In the genomic region with DNA sequence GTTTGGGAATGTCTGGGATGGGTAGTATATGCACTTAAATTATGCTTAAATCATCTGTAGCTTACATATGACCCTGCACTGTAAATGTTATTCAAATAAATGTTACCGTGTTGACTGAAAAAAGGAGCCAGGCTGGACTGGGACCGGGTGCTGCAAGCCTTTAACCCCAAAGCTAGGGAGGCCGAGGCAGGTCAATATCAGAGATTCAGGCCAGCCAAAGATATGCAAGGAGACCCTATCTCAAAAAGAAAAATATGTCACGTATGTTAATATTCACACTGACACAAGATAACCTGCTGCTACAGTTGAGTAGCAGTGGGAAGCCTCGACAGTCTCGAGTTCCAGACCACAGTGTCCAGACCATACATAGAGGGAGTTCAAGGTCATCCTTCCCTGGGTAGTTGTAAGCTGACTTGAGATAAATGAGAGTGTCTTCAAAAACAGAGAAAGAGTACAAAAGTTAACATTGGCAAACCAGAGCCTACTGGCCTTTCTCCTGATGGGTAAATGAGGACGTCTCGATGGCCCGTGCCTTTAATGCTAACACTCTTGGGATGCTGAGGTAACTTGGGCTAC, we compare ENCODE assay signal across 8 mouse cellular contexts. TPM values are rescaled to one million over a fixed set of nuclear protein-coding genes. Genes with fewer than 3 reads are reported as not detected.
DNase-seq lines count a peak whose midpoint lies in the region; ATAC-seq and TF ChIP-seq lines count a peak whose summit lies in the region.

No protein-coding gene starts in this region.

- H3K27ac ChIP-seq in heart, embryonic 11.5 days (ENCODE audit: low read depth, low read length) = no peak overlapping the region; the same call in 1 of the 2 replicates
- H3K27ac ChIP-seq in hindbrain, embryonic 10.5 days = peak overlapping the region; percentile 95
- no peak overlapping the region; the same call in 1 of the 2 replicates for H3K27ac ChIP-seq in macrophage

- peak overlapping the region; percentile 60 for H3K4me3 ChIP-seq in heart, embryonic 11.5 days (ENCODE audit: low read depth, low read length)
- H3K4me3 ChIP-seq in G1E (ENCODE audit: low read depth, low read length) (peak overlapping the region; percentile 84), macrophage (ENCODE audit: inconsistent target) (peak overlapping the region; percentile 93)
- peak overlapping the region; percentile 92 for H3K4me3 ChIP-seq in hindbrain, embryonic 10.5 days

- ATAC-seq in heart, embryonic 11.5 days (replicated peaks; ENCODE audit: insufficient number of reproducible peaks, low FRiP score, low TSS enrichment) = no peak
- ATAC-seq in G1E (ENCODE audit: extremely low read depth, insufficient number of reproducible peaks, low FRiP score, poor library complexity, severe bottlenecking) = no peak

- TF ChIP-seq CTCF in G1E (IDR thresholded peaks at IDR 0.05; ENCODE audit: low read depth, low read length) = no peak

- no peaks in the 10 kb centered on the region for H3K27me3 ChIP-seq in heart, embryonic 11.5 days (ENCODE audit: control insufficient read depth, insufficient read depth, low read length)
- no peaks in the 10 kb centered on the region for H3K27me3 ChIP-seq in G1E (ENCODE audit: insufficient read depth, low read length)
- no peaks in the 10 kb centered on the region for H3K27me3 ChIP-seq in hindbrain, embryonic 10.5 days (ENCODE audit: insufficient read depth, poor library complexity, severe bottlenecking)

- DNase-seq in heart, adult 9 months (ENCODE audit: low spot score in 2 of 2) = no peak
- DNase-seq in G1E (ENCODE audit: low spot score) = no peak
- DNase-seq in hindbrain, embryonic 10.5 days (ENCODE audit: low spot score) = no peak
- DNase-seq in ovary, postnatal 36 days (ENCODE audit: low spot score) = no peak
- DNase-seq in thymus, postnatal 36 days = no peak
- no peak for DNase-seq in right cerebral cortex, postnatal 10 days (ENCODE audit: low spot score in 2 of 2)

- H3K79me2 ChIP-seq in macrophage (ENCODE audit: inconsistent target) = peaks cover 76% of the 10 kb centered on the region

- peak overlapping the region; percentile 72 for H3K4me2 ChIP-seq in heart, embryonic 11.5 days

- 58% methylated on average over 9 of the region's 9 CpGs for WGBS in heart, embryonic 11.5 days (ENCODE audit: insufficient replicate concordance)
- WGBS in hindbrain, embryonic 10.5 days = 64% methylated on average over 9 of the region's 9 CpGs
- WGBS in macrophage (ENCODE audit: missing documents) = 71% methylated on average over 9 of the region's 9 CpGs

- H3K9ac ChIP-seq in heart, embryonic 11.5 days (ENCODE audit: low read depth, low read length) = peak overlapping the region; percentile 55

- peaks cover under 1% of the 10 kb centered on the region; the same call in 1 of the 2 replicates for H3K36me3 ChIP-seq in heart, embryonic 11.5 days (ENCODE audit: control insufficient read depth, insufficient read depth, low read length)
- H3K36me3 ChIP-seq in G1E (replicated peaks) (peaks cover 52% of the 10 kb centered on the region), macrophage (ENCODE audit: inconsistent target) (peaks cover 3% of the 10 kb centered on the region; the same call in 1 of the 2 replicates)
- H3K36me3 ChIP-seq in hindbrain, embryonic 10.5 days = peaks cover 40% of the 10 kb centered on the region

- peaks cover 34% of the 10 kb centered on the region for H3K4me1 ChIP-seq in heart, embryonic 11.5 days (ENCODE audit: control insufficient read depth, insufficient read depth, low read length)
- H3K4me1 ChIP-seq in G1E (ENCODE audit: insufficient read depth, low read depth, low read length) = peaks cover 72% of the 10 kb centered on the region
- H3K4me1 ChIP-seq in hindbrain, embryonic 10.5 days (replicated peaks) = peaks cover 37% of the 10 kb centered on the region

- no peaks in the 10 kb centered on the region for H3K9me3 ChIP-seq in heart, embryonic 11.5 days (replicated peaks; ENCODE audit: control insufficient read depth, low read length)
- H3K9me3 ChIP-seq in G1E (replicated peaks) = no peaks in the 10 kb centered on the region
- no peaks in the 10 kb centered on the region for H3K9me3 ChIP-seq in hindbrain, embryonic 10.5 days

RNA-seq across cellular contexts. Expression of a gene that starts 2.2 kb away (rescaled TPM):
- 103 and 107 TPM in 2 replicates for polyA plus RNA-seq in heart, embryonic 11.5 days (2014; fragmentation: Nextera tagmentation; extraction: Ambion mirVana)
- total RNA-seq in G1E (2014; fragmentation: Nextera tagmentation) = 228 and 271 TPM in 2 replicates
- total RNA-seq in G1E (2017) = 52.1 and 57.4 TPM in 2 replicates
- 141 and 175 TPM in 2 replicates for polyA plus RNA-seq in G1E (2012)
- 166 and 173 TPM in 2 replicates for polyA plus RNA-seq in hindbrain, embryonic 10.5 days (2016; fragmentation: Nextera tagmentation; extraction: Ambion mirVana)
- 10 to 100 TPM; 28.7 to 99.5 (median 49.8) TPM for total RNA-seq in macrophage (2018; cell fraction: chromatin; rRNA removed)
- total RNA-seq in macrophage (2018; cell fraction: cytosol; rRNA removed) = 10 to 100 TPM; 38.1 to 55.5 (median 45.5) TPM
- 100 to 1,000 TPM in 1 of 26 experiments, 10 to 100 TPM in 25; 32.0 to 114 (median 50.3) TPM for total RNA-seq in macrophage (2018; cell fraction: nucleus; rRNA removed)
- 32.6 to 59.9 TPM (median 52.5 TPM) in 3 replicates for polyA plus RNA-seq in macrophage (2018)

RNA-seq across cellular contexts. Expression of a gene that starts 2.3 kb away (rescaled TPM):
- polyA plus RNA-seq in heart, embryonic 11.5 days (2014; fragmentation: Nextera tagmentation; extraction: Ambion mirVana) = 20.3 and 22.9 TPM in 2 replicates
- total RNA-seq in G1E (2014; fragmentation: Nextera tagmentation) = 20.5 and 26.1 TPM in 2 replicates
- total RNA-seq in G1E (2017) = 9.6 and 9.8 TPM in 2 replicates
- polyA plus RNA-seq in G1E (2012) = 15.7 and 22.0 TPM in 2 replicates
- polyA plus RNA-seq in hindbrain, embryonic 10.5 days (2016; fragmentation: Nextera tagmentation; extraction: Ambion mirVana) = 40.6 and 41.4 TPM in 2 replicates
- 10 to 100 TPM in 9 of 26 experiments, 1 to 10 TPM in 16, under 1 TPM in 1; 0.81 to 18.2 (median 8.6) TPM for total RNA-seq in macrophage (2018; cell fraction: chromatin; rRNA removed)
- 1 to 10 TPM; 3.5 to 6.9 (median 5.0) TPM for total RNA-seq in macrophage (2018; cell fraction: cytosol; rRNA removed)
- 10 to 100 TPM in 6 of 26 experiments, 1 to 10 TPM in 20; 3.1 to 13.1 (median 7.6) TPM for total RNA-seq in macrophage (2018; cell fraction: nucleus; rRNA removed)
- polyA plus RNA-seq in macrophage (2018) = 4.4 to 5.0 TPM (median 5.0 TPM) in 3 replicates

RNA-seq across cellular contexts. Expression of a gene that starts 22.3 kb away (rescaled TPM):
- polyA plus RNA-seq in heart, embryonic 11.5 days (2014; fragmentation: Nextera tagmentation; extraction: Ambion mirVana) = 15.2 and 19.0 TPM in 2 replicates
- 0.29 and 0.68 TPM in 2 replicates for total RNA-seq in G1E (2014; fragmentation: Nextera tagmentation)
- 0.27 and 0.29 TPM in 2 replicates for total RNA-seq in G1E (2017)
- 0.36 and 0.56 TPM in 2 replicates for polyA plus RNA-seq in G1E (2012)
- 61.9 and 67.2 TPM in 2 replicates for polyA plus RNA-seq in hindbrain, embryonic 10.5 days (2016; fragmentation: Nextera tagmentation; extraction: Ambion mirVana)
- under 1 TPM in 17 of 26 experiments, not detected in 9; 0.12 to 0.97 (median 0.38) TPM for total RNA-seq in macrophage (2018; cell fraction: chromatin; rRNA removed)
- total RNA-seq in macrophage (2018; cell fraction: cytosol; rRNA removed) = under 1 TPM in 4 of 26 experiments, not detected in 22; 0.03 to 0.05 (median 0.04) TPM
- under 1 TPM in 18 of 26 experiments, not detected in 8; 0.17 to 0.75 (median 0.33) TPM for total RNA-seq in macrophage (2018; cell fraction: nucleus; rRNA removed)
- polyA plus RNA-seq in macrophage (2018) = 0.06 TPM in 1 of 3 replicates, not detected in the others

RNA-seq across cellular contexts. Expression of a gene that starts 23.4 kb away (rescaled TPM):
- polyA plus RNA-seq in heart, embryonic 11.5 days (2014; fragmentation: Nextera tagmentation; extraction: Ambion mirVana) = 31.0 and 36.2 TPM in 2 replicates
- total RNA-seq in G1E (2014; fragmentation: Nextera tagmentation) (84.5 and 116 TPM in 2 replicates), G1E (2017) (3.6 and 4.8 TPM in 2 replicates)
- polyA plus RNA-seq in G1E (2012) (50.0 and 54.6 TPM in 2 replicates), macrophage (2018) (not detected in 3 replicates)
- polyA plus RNA-seq in hindbrain, embryonic 10.5 days (2016; fragmentation: Nextera tagmentation; extraction: Ambion mirVana) = 7.5 and 7.8 TPM in 2 replicates
- total RNA-seq in macrophage (2018; cell fraction: chromatin; rRNA removed) = under 1 TPM in 2 of 26 experiments, not detected in 24; 0.38 to 0.54 TPM
- total RNA-seq in macrophage (2018; cell fraction: cytosol; rRNA removed) = under 1 TPM in 10 of 26 experiments, not detected in 16; 0.04 to 0.30 (median 0.08) TPM
- total RNA-seq in macrophage (2018; cell fraction: nucleus; rRNA removed) = not detected

RNA-seq across cellular contexts. Expression of a gene that starts 33.4 kb away (rescaled TPM):
- 0.20 and 1.3 TPM in 2 replicates for polyA plus RNA-seq in heart, embryonic 11.5 days (2014; fragmentation: Nextera tagmentation; extraction: Ambion mirVana)
- total RNA-seq in G1E (2014; fragmentation: Nextera tagmentation) (0.73 and 1.1 TPM in 2 replicates), G1E (2017) (2.6 and 3.2 TPM in 2 replicates)
- polyA plus RNA-seq in G1E (2012) (0.06 and 0.13 TPM in 2 replicates), macrophage (2018) (0.32 to 3.0 TPM (median 1.5 TPM) in 3 replicates)
- polyA plus RNA-seq in hindbrain, embryonic 10.5 days (2016; fragmentation: Nextera tagmentation; extraction: Ambion mirVana) = 2.0 and 2.6 TPM in 2 replicates
- total RNA-seq in macrophage (2018; cell fraction: chromatin; rRNA removed) = 1 to 10 TPM in 10 of 26 experiments, under 1 TPM in 15, not detected in 1; 0.07 to 2.1 (median 0.74) TPM
- total RNA-seq in macrophage (2018; cell fraction: cytosol; rRNA removed) = 1 to 10 TPM in 19 of 26 experiments, under 1 TPM in 7; 0.57 to 2.2 (median 1.4) TPM
- 1 to 10 TPM in 10 of 26 experiments, under 1 TPM in 16; 0.10 to 3.0 (median 0.83) TPM for total RNA-seq in macrophage (2018; cell fraction: nucleus; rRNA removed)

Comparison
In these comparisons a context has a peak if more than half of its experiments do, and no peak if none do; other contexts are left out.
1. RNA of a gene that starts 22.3 kb away (polyA plus RNA-seq): 61.9 to 67.2 TPM in hindbrain, embryonic 10.5 days and 15.2 to 19.0 TPM in heart, embryonic 11.5 days; 0.36 to 0.56 TPM in G1E and 0.06 TPM in macrophage; every median in the first group is over 10 times any median in the second.
2. Peak in every context shown above with its lines, with median percentiles within 50 percentile points of each other: H3K4me3 ChIP-seq.